Mouse (Mus musculus) small intestine, adult 2 months (tissue): ENCODE measurements around the gene Hoxa3.
A peak's percentile ranks its signal among the peaks of the same experiment; 100 is the strongest.

Experiments used
- CTCF ChIP-seq: fragments of 200-500 bp; IDR thresholded peaks from 2 replicates; pipeline ENCODE4 v1.5.1; 2012; ENCODE audit warnings: low read depth, mild to moderate bottlenecking, control low read depth, inconsistent platforms, low read length, moderate library complexity, mixed read lengths; ENCODE audit not compliant: insufficient replicate concordance, insufficient read length; ENCODE audit errors: extremely low read depth
- POLR2A ChIP-seq: fragments of 200-500 bp; IDR thresholded peaks from 2 replicates; pipeline ENCODE4 v1.6.1; 2012; ENCODE audit warnings: low read depth, mild to moderate bottlenecking, control low read depth, inconsistent platforms, low read length, moderate library complexity

DNA sequence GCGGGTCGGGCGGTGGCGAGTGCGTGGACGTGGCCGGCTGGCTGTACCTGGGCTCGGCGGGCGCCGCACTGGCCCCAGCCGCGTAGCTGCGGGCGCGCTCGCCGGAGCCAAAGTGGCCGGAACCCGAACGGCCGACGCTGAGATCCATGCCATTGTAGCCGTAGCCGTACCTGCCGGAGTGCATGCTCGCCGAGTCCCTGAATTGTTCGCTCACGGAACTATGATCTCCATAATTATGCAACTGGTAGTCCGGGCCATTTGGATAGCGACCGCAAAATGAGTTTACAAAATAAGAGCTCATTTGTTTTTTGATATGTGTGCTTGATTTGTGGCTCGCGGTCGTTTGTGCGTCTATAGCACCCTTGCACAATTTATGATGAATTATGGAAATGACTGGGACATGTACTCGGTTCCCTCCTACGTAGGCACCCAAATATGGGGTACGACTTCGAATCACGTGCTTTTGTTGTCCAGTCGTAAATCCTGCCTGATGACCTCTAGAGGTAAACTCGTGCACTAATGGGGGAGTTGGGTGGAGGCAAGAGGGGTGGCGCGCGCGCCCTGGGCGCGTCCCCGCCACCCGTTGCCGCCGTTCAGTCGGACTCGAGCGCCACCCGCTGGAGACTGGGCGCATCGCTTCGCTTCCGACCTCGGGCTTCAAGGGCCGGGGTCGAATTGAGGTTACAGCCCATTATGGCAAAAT, 8.9 kb downstream of the Hoxa3 start, which contains the start of gene Hoxa5:
- TF ChIP-seq CTCF: peak; percentile 79
- TF ChIP-seq POLR2A: no peak
